Mouse (Mus musculus): ENCODE measurements around the gene Upp2. TPM values are rescaled to one million over a fixed set of nuclear protein-coding genes. Genes with fewer than 3 reads are reported as not detected.

Gene Upp2
- total RNA-seq, 2 experiments from 2014 or later = 2.4 to 2.5 TPM

GRCm38 (mm10) chr2:58737192-58737820 lies 170.2 kb downstream of the Upp2 start:
- intact Hi-C loops (cut with DNase I) = no loop called here
- DNase-seq = no peak

DNA sequence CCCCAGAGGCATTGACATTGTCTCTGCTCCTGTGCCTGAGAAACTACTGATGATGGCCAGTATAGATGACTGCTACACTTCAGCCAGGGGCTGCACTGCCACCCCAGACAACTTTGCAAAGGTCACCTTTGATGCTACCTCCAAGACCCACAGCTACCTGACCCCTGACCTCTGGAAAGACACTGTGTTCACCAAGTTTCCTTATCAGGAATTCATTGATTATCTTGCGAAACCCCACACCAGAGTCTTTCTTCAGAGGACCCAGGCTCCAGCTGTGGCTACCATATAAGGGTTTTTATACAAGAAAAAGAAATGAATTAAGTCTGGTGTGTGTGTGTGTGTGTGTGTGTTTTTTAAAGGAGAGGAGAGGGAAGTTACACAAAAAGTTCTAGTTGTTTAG lies 174.1 kb downstream of the Upp2 start:
- intact Hi-C loops (cut with DNase I) = no loop called here
- no peak for DNase-seq

GRCm38 (mm10) chr2:58742026-58742425 lies 174.9 kb downstream of the Upp2 start:
- intact Hi-C loops (cut with DNase I) = no loop called here
- no peak for DNase-seq

GRCm38 (mm10) chr2:58743446-58743845 lies 176.3 kb downstream of the Upp2 start:
- no peak for DNase-seq
- intact Hi-C loops (cut with DNase I) = no loop called here

GRCm38 (mm10) chr2:58747483-58748229 lies 180.6 kb downstream of the Upp2 start:
- intact Hi-C loops (cut with DNase I) = no loop called here

DNA sequence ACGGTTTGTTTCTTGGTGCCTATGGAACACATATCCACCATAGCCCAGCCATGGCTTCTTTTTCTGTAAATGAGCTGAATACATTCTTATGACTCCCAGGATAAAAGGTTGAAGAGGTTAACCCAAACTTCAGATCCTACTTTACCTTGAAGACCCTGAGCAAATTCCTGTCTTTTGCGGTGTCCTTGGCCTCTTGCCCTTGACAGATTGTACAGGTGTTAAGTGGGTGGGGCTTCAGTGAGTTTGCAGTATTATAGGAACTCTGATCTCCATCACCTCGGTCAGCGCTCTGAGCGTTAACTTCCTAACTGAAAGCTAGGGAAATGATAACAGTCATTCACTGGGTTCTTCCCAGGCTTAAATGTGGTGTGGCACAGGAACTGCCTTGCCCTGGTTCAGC lies 181.2 kb downstream of the Upp2 start:
- intact Hi-C loops (cut with DNase I) = no loop called here

More at GRCm38 (mm10) chr2:58747483-58748229, 180.6 kb downstream of the Upp2 start:
- DNase-seq = no peak

DNA sequence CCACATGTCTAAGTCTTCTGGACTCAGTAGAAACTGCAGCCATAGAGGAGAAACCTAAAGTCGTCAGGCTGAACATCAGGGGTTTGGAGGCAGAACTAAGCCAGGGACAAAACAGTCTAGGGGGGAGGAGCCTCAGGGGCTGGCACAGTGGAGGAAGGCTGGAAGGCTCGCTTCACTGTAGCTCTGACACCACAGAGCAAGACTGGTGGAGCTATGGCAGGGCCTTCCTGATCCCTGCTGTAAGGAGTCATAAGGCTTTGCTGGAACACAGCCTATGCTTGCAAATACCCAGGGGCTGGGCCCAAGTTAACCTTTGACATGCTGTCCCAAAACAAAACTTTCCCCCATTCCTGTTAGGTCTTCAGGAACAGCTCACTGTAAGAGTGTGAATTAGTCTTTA lies 185.8 kb downstream of the Upp2 start:
- intact Hi-C loops (cut with DNase I) = no loop called here
- DNase-seq = no peak

More for the DNA sequence above, 181.2 kb downstream of the Upp2 start:
- no peak for DNase-seq

DNA sequence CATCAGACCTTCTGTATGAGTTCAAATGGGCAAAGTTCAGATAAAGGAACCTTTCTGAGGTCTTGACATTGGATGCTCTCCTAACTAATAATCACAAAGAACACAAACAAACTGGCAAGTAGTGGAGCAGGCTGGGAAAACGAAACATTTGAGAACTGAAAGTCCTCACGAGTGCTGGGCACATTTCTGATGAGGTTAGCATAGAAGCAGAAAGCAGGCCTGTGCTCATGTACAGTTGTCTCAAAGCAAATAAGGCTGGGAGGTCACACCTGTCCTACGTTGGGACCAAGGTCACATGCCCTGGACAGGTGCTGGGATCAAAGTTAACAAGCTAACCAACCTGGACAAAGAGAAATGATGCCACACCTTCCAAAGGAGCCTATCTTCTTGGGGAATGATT lies 187.6 kb downstream of the Upp2 start:
- intact Hi-C loops (cut with DNase I) = no loop called here
- no peak for DNase-seq

- DNase-seq = no peak
- intact Hi-C loops (cut with DNase I) = no loop called here
These were observed 191.0 kb downstream of the Upp2 start for GRCm38 (mm10) chr2:58758081-58758480.

DNA sequence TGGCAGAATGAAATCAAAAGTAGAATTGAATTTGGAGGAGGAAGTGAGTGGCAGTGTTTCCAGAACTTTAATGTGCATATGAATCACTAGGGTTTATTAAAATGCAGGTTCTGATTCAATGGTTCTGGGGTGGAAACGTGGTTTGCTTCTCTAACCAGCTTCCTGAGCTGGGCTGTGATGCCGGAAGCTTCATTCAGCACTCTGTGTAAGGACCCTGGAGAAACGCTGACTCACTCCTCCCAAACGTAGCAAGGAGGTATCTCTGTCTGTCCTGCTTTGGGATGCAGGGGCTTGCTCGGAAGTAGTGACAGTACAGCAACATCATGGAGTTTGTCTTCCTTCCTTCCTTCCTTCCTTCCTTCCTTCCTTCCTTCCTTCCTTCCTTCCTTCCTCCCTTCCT lies 192.6 kb downstream of the Upp2 start:
- intact Hi-C loops (cut with DNase I) = no loop called here
- DNase-seq = no peak

GRCm38 (mm10) chr2:58765141-58765540 lies 198.0 kb downstream of the Upp2 start:
- no peak for DNase-seq

DNA sequence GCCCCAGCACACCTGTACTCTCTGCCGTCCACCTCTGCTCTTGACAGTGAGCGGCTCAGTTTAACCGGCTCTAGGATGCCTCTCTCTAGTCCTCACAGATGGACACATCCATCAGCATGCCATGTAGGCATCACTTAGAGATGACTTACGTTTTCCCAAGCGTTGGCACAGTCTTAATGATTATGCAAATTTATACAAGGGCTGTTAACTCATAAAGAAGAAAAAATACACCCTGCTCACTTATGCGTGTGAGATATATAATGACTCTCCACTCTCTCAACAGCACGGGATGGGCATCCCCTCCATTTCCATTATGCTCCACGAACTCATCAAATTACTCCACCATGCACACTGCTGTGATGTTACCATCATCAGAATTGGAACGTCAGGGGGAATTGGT lies 206.7 kb downstream of the Upp2 start:
- intact Hi-C loops (cut with DNase I) = no loop called here
- DNase-seq = no peak

More at GRCm38 (mm10) chr2:58765141-58765540, 198.0 kb downstream of the Upp2 start:
- intact Hi-C loops (cut with DNase I) = no loop called here

DNA sequence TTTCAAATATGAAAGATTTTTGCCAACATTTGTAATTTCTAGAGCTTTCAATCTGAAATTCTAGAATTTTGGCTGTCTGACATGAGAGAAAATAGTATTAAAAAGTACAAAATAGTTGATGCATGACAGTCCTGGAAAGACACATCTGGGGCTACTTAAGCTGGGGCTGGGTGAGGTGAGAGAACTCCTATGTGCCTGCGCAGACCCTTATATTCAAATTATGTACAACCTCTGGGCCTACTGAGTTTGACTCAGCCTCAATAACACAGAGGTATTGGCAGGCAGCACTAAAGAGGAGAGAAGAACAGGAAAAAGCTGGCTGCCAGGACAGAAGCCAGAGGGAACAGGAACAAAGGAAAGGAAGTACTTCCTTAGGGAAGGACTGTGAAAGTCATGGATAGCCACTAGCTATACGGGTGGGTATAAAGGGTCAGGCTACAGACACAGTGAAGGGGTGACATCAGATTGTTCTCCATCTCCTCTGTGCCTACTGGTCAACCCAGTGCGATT lies 211.9 kb downstream of the Upp2 start:
- intact Hi-C loops (cut with DNase I) = no loop called here
- DNase-seq = no peak

DNA sequence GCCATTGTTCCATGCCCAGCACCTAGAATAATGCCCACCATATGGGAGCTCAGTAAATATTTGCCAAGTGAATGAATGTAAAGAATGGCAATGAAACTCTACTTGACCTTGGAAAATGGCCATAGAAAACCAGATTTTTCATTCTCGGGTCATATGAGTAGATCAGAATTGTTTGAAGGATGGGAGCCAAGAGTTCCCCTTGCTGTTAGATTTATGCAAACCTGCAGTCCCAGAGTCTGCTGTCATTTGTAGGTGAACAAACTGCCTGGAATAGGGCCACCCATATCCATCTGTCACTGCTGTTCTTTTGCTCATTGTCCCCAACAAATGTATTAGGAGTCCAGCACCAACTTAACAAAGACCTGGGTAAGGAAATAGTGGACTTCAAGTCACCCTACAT lies 216.4 kb downstream of the Upp2 start:
- intact Hi-C loops (cut with DNase I) = no loop called here
- DNase-seq = no peak

GRCm38 (mm10) chr2:58786177-58786576 lies 219.1 kb downstream of the Upp2 start:
- DNase-seq = no peak
- intact Hi-C loops (cut with DNase I) = no loop called here

GRCm38 (mm10) chr2:58786681-58787080 lies 219.6 kb downstream of the Upp2 start:
- intact Hi-C loops (cut with DNase I) = no loop called here
- no peak for DNase-seq

GRCm38 (mm10) chr2:58787360-58787759 lies 220.3 kb downstream of the Upp2 start:
- DNase-seq = no peak
- intact Hi-C loops (cut with DNase I) = no loop called here

GRCm38 (mm10) chr2:58789934-58790333 lies 222.8 kb downstream of the Upp2 start:
- intact Hi-C loops (cut with DNase I) = no loop called here
- no peak for DNase-seq

DNA sequence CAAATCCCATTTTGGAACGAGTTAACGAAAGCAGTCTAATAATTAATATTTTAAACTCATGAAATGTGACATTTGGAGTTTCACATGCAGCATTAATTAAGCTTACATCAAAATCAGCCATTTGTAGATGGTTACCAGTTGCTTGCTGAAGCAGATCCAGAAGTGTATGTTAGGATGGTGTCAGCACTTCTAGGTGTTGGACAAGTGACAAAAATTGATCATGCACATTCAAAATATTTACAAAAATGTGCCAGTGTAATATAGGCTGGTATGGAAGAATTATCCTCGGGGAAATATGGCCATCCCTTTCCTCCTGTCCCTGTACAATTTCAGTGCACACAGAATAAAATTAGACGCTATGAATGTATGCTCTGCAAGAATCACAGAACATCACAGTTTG lies 223.3 kb downstream of the Upp2 start:
- intact Hi-C loops (cut with DNase I) = no loop called here
- DNase-seq = no peak

GRCm38 (mm10) chr2:58794489-58794888 lies 227.4 kb downstream of the Upp2 start:
- intact Hi-C loops (cut with DNase I) = no loop called here
- no peak for DNase-seq

DNA sequence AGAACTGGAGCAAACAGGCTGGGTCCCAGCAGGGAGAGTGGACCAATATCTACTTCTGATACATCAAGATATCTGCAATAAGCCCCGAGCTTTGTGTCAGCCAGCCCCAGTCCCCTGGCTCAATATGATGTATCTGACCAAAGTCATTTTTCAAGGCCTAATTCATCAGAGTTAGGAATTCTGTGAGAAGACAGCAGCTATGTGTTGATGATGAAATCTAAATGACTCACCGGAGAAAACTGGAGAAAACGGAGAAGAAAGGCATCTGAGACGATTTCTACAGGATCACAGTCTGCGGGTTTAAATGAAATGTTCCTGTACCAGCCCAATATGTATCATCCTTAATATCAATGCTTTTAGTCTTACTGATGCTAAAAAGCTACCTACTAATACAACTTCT lies 228.3 kb downstream of the Upp2 start:
- no peak for DNase-seq
- intact Hi-C loops (cut with DNase I) = no loop called here

DNA sequence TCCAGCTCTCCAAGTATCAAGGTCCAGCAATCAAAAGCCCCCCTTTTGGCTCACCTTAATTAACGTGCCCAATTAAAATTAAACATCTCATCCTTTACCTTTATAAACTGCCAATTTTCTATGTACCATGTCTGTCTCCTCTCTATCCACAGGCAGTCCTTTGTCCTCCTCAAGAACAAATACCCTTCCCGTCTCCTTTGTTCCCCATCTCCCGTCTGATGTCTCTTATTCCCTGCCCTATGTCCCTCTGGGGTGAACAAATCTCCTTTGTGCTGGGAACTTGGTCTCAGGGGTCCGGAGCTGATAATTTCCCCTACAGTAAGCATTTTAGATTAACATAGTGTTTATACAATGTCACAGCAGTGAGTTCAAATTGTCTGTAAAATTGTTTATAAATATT lies 230.4 kb downstream of the Upp2 start:
- intact Hi-C loops (cut with DNase I) = no loop called here
- no peak for DNase-seq
